Mouse (Mus musculus): ENCODE data around the gene Gm11985. TPM values are rescaled to one million over a fixed set of nuclear protein-coding genes. Genes with fewer than 3 reads are reported as not detected.
A peak's percentile ranks its signal among the peaks of the same experiment; 100 is the strongest.

Gene Gm11985
- polyA plus RNA-seq, 1 experiment from 2014 or later: 0.21 TPM

- Histone ChIP-seq H3K36me3 (peaks cover 10% of the 10 kb centered on the region; the same call in 1 of the 2 replicates), H3K27ac (no peak overlapping the region), H3K4me1 (peaks cover 12% of the 10 kb centered on the region), H3K27me3 (ENCODE audit: insufficient read depth, poor library complexity, severe bottlenecking) (no peaks in the 10 kb centered on the region), H3K9me3 (no peaks in the 10 kb centered on the region), H3K4me3 (no peak overlapping the region)
- 81% methylated on average over 11 of the region's 11 CpGs for WGBS
- no peak for DNase-seq (ENCODE audit: low spot score)
These were observed 44.0 kb downstream of the Gm11985 start for GRCm38 (mm10) chr11:7144369-7144768.

GRCm38 (mm10) chr11:7142725-7143124 lies 45.6 kb downstream of the Gm11985 start:
- Histone ChIP-seq H3K4me3 (no peak overlapping the region), H3K36me3 (peaks cover 8% of the 10 kb centered on the region; the same call in 1 of the 2 replicates), H3K27me3 (ENCODE audit: insufficient read depth, poor library complexity, severe bottlenecking) (no peaks in the 10 kb centered on the region), H3K27ac (no peak overlapping the region), H3K9me3 (no peaks in the 10 kb centered on the region), H3K4me1 (peaks cover 12% of the 10 kb centered on the region)
- peak; percentile 83 for DNase-seq (ENCODE audit: low spot score)
- 39% methylated on average over 3 of the region's 3 CpGs for WGBS

- Histone ChIP-seq H3K4me1 (peaks cover 16% of the 10 kb centered on the region), H3K27me3 (ENCODE audit: insufficient read depth, poor library complexity, severe bottlenecking) (no peaks in the 10 kb centered on the region), H3K36me3 (peaks cover 2% of the 10 kb centered on the region; the same call in 1 of the 2 replicates), H3K4me3 (no peak overlapping the region), H3K27ac (0 out of 2 replicates have a peak overlapping the region, but pooled peaks have one; percentile 23), H3K9me3 (no peaks in the 10 kb centered on the region)
- WGBS: 82% methylated on average over 3 of the region's 3 CpGs
- no peak for DNase-seq (ENCODE audit: low spot score)
These were observed 47.9 kb downstream of the Gm11985 start for GRCm38 (mm10) chr11:7140449-7140848.

GRCm38 (mm10) chr11:7138370-7138769 lies 50.0 kb downstream of the Gm11985 start:
- Histone ChIP-seq H3K27me3 (ENCODE audit: insufficient read depth, poor library complexity, severe bottlenecking) (no peaks in the 10 kb centered on the region), H3K36me3 (peaks cover 2% of the 10 kb centered on the region; the same call in 1 of the 2 replicates), H3K9me3 (no peaks in the 10 kb centered on the region), H3K4me1 (peaks cover 21% of the 10 kb centered on the region), H3K4me3 (no peak overlapping the region), H3K27ac (peak overlapping the region; percentile 59; the same call in 1 of the 2 replicates)
- DNase-seq (ENCODE audit: low spot score): no peak
- 75% methylated on average over 8 of the region's 8 CpGs for WGBS

- Histone ChIP-seq H3K36me3 (peaks cover 2% of the 10 kb centered on the region; the same call in 1 of the 2 replicates), H3K27me3 (ENCODE audit: insufficient read depth, poor library complexity, severe bottlenecking) (no peaks in the 10 kb centered on the region), H3K4me1 (0 out of 2 replicates have a peak, but pooled peaks cover 20% of the 10 kb centered on the region), H3K4me3 (no peak overlapping the region), H3K9me3 (no peaks in the 10 kb centered on the region), H3K27ac (peak overlapping the region; percentile 39; the same call in 1 of the 2 replicates)
- DNase-seq (ENCODE audit: low spot score): no peak
- WGBS: 94% methylated on average over 5 of the region's 5 CpGs
These were observed 52.0 kb downstream of the Gm11985 start for GRCm38 (mm10) chr11:7136246-7136855.

GRCm38 (mm10) chr11:7135763-7136162 lies 52.6 kb downstream of the Gm11985 start:
- 93% methylated on average over 9 of the region's 9 CpGs for WGBS
- peaks cover 3% of the 10 kb centered on the region; the same call in 1 of the 2 replicates for H3K36me3 ChIP-seq
- 0 out of 2 replicates have a peak, but pooled peaks cover 20% of the 10 kb centered on the region for H3K4me1 ChIP-seq
- H3K27ac ChIP-seq: no peak overlapping the region
- no peak overlapping the region for H3K4me3 ChIP-seq
- DNase-seq (ENCODE audit: low spot score): no peak
- H3K9me3 ChIP-seq: no peaks in the 10 kb centered on the region
- H3K27me3 ChIP-seq (ENCODE audit: insufficient read depth, poor library complexity, severe bottlenecking): no peaks in the 10 kb centered on the region

GRCm38 (mm10) chr11:7135301-7135700 lies 53.1 kb downstream of the Gm11985 start:
- DNase-seq (ENCODE audit: low spot score): no peak
- Histone ChIP-seq H3K27ac (no peak overlapping the region), H3K36me3 (peaks cover 6% of the 10 kb centered on the region; the same call in 1 of the 2 replicates), H3K9me3 (no peaks in the 10 kb centered on the region), H3K27me3 (ENCODE audit: insufficient read depth, poor library complexity, severe bottlenecking) (no peaks in the 10 kb centered on the region), H3K4me3 (no peak overlapping the region), H3K4me1 (peaks cover 24% of the 10 kb centered on the region)
- WGBS: 80% methylated on average over 6 of the region's 6 CpGs

- H3K27me3 ChIP-seq (ENCODE audit: insufficient read depth, poor library complexity, severe bottlenecking): no peaks in the 10 kb centered on the region
- DNase-seq (ENCODE audit: low spot score): no peak
- 0 out of 2 replicates have a peak, but pooled peaks cover 4% of the 10 kb centered on the region for H3K36me3 ChIP-seq
- peak overlapping the region; percentile 36; the same call in 1 of the 2 replicates for H3K27ac ChIP-seq
- H3K4me1 ChIP-seq: peaks cover 33% of the 10 kb centered on the region
- no peak overlapping the region for H3K4me3 ChIP-seq
- no peaks in the 10 kb centered on the region for H3K9me3 ChIP-seq
- 64% methylated on average over 5 of the region's 5 CpGs for WGBS
These were observed 54.0 kb downstream of the Gm11985 start for GRCm38 (mm10) chr11:7134319-7134718.

- Histone ChIP-seq H3K9me3 (no peaks in the 10 kb centered on the region), H3K36me3 (0 out of 2 replicates have a peak, but pooled peaks cover 4% of the 10 kb centered on the region), H3K4me3 (no peak overlapping the region), H3K4me1 (peaks cover 37% of the 10 kb centered on the region), H3K27me3 (ENCODE audit: insufficient read depth, poor library complexity, severe bottlenecking) (no peaks in the 10 kb centered on the region), H3K27ac (peak overlapping the region; percentile 36)
- DNase-seq (ENCODE audit: low spot score): no peak
- 78% methylated on average over 5 of the region's 5 CpGs for WGBS
These were observed 54.6 kb downstream of the Gm11985 start for GRCm38 (mm10) chr11:7133736-7134135.

Other genes with a start within 250 kb of the Gm11985 start
- 1.9 and 2.0 TPM in 2 replicates for gene Adcy1, start 125.1 kb downstream of the Gm11985 start, polyA plus RNA-seq (2016; fragmentation: Nextera tagmentation; extraction: Ambion mirVana)
- gene Igfbp1, start 9.2 kb upstream of the Gm11985 start, polyA plus RNA-seq (2016; fragmentation: Nextera tagmentation; extraction: Ambion mirVana): 0.15 and 4.3 TPM in 2 replicates
- gene Igfbp3, start 25.4 kb upstream of the Gm11985 start, polyA plus RNA-seq (2016; fragmentation: Nextera tagmentation; extraction: Ambion mirVana): 15.7 and 25.9 TPM in 2 replicates